Mouse (Mus musculus) testis, postnatal 10 days (tissue): Measurements from ENCODE around the gene Rpl12.

Source experiments
- DNase-seq: peaks from one replicate; pipeline ENCODE4 v3.0.0; 2021; ENCODE audit warnings: low spot score

Gene Rpl12

DNA sequence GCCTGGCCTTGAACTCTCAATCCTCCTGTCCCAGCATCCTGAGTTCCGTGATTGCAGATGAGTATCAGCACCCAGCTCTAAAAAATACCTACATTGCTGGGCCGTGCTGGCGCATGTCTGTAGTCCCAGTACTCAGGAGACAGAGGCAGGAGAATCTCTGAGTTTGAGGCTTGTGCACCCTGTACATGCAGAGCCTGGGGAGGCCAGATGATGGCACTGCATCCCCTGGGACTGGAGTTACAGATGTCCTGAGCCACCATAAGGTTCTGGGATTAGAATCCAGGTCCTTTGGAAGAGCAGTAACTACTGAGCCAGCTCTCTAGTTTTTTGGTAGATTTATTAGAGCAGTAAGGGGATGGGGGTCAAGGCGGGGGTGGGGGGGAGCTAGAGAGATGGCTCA lies 20.9 kb upstream of the Rpl12 start:
- no peak for DNase-seq

DNA sequence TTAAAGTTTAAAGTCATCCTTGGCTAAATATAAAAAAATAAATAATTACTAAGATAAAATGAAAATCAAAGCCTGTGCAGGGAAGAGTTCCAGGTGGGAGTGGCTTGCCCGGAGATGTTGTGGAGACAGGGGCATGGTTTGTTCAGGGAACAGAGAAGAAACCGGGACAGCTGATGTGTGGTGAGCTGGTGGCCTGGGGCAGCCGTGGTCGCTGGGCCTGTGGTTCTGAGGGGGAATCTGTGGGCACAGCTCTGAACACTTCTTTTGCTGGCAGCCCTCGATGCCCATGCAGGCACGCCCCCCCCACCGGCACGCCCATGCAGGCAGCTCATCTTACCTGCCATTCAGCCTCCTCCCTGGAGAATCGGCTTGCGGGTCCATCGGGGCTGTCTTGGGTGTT lies 13.9 kb upstream of the Rpl12 start:
- DNase-seq = no peak

DNA sequence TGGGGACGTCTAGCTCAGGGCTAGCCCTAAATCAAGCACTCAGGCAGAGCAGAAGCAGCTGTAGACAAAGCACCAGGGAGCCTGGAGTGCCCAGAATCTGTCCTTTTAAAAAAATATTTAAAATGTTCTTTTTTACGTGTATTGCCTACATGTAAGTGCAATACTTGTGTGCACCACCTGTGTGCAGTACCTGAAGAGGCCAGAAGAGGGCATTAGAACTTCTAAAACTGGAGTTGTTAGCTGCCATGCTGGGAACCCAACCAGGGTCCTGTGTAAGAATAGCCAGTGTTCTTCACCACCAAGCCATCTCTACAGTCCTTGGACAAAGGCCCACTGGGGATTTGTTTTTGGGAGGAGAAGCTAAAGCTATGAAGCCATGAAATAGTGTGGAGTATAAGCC lies 6.8 kb upstream of the Rpl12 start:
- DNase-seq = no peak

DNA sequence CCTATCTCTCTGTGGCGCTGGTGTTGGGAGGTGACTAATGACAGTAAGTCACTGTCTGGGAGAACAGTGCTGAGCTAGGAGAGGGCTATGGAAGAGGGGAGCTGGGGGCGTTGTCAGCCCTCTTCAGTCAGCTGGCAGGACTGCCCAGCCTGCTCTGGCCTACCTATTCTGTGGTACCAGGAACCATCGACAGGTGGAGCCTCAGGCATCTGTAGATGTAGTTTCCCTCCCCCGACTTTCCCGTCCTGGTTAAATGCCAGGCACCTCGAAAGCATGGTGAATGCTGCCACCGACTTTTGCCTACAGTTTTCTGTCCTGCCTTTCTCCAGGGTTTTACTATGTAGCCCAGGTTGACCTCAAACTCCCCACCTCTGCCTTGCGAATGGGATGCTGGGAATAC lies 4.0 kb upstream of the Rpl12 start:
- no peak for DNase-seq

DNA sequence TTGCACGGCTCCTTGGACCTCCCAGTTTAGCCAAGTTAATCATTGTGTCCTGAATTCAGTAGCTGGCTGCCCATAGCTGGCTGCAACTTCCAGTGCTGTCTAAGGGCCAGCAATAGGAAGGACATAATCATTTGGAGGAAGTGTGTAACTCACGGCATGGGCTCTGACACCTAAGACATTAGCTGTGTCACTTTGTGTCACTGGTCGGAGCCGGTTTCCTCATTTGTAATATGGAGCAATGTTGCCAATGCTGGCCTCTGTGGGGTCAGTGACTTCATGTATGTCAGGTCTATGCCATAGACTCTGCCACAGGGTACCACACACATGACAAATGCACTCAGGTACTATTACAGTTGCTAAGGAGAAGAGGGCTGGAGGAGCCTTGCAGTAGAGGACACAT lies 1.1 kb upstream of the Rpl12 start:
- no peak for DNase-seq

DNA sequence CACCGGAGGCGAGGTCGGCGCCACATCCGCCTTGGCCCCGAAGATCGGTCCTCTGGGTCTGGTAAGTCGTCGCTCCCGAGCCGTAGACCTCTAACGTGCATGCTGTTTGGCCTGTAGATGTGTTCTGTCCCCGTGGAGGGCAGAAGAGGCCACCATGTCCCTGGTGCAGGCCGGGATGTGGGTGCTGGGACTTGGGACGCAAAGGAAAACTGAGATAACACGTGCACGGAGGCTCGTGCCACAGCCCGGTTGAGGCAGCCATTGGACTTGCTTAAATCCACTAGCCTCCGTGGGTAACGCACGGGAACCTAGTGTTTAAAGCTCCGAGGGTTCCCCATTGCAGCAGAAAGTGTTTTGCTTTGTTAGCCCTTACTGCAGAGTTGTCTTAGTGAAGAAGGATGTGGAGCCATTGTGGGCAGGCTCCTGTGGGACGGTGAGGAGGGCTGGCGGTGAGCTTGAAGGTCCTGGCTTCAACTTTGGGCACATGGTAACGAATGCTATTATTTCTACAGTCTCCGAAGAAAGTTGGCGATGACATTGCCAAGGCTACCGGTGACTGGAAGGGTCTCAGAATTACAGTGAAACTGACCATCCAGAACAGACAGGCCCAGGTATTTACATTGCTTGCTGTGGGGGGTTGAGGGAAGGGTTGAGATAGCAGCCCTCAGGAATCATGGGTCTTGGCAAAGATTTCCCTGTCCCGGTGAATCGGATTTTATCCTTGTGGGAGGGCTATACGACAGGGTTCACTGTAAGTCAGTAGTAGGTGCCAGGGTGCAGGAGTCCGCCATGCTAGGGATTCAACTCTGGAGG lies 909 bp downstream of the Rpl12 start:
- no peak for DNase-seq

DNA sequence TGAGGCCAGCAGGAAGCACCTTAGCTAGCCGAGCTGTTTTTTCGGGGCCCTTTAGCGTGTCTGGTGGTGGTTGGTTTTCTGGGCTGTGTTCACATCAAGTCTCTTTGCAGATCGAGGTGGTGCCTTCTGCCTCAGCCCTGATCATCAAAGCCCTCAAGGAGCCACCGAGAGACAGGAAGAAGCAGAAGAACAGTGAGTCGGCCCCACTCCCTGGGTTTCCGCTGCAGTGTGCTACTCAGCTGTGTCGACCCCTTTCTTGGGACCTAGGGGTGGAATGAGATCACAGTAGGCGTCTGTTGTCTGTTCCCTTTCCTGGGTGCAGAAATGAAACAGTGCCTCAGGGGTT lies 1.5 kb downstream of the Rpl12 start:
- no peak for DNase-seq

DNA sequence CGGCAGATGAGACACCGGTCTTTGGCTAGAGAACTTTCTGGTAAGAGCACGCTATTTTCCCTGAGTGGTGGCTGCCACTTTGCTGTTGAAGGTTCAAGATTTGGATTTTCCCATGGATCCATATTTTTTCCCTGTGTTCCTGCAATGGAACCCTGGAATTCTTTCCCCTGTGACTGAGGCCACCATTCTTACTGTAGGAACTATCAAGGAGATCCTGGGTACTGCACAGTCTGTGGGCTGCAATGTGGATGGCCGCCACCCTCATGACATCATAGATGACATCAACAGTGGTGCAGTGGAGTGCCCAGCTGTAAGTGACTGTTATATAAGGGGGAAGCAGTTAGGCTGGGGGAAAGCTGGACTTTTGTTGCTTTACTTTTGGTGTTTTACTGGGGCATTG lies 2.2 kb downstream of the Rpl12 start:
- DNase-seq = no peak

DNA sequence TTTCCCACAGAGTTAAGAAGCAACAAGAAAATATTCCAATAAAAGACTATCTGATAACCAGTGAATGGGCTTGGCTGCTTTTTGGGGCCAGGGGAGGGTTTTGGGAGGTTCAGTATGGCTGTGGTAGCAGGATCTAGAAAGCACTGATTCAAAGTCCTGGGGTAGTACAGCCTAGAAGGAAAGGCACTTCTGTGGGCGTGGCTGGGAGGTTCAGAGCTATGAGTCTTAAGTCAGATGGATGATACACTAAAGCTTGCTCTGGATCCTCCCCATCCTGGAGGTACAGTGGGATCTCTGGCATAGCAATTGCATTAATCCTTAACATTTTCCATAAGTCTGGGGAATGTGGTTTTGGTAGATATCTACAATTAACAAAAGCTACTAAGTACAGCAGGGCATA lies 2.6 kb downstream of the Rpl12 start:
- no peak for DNase-seq

DNA sequence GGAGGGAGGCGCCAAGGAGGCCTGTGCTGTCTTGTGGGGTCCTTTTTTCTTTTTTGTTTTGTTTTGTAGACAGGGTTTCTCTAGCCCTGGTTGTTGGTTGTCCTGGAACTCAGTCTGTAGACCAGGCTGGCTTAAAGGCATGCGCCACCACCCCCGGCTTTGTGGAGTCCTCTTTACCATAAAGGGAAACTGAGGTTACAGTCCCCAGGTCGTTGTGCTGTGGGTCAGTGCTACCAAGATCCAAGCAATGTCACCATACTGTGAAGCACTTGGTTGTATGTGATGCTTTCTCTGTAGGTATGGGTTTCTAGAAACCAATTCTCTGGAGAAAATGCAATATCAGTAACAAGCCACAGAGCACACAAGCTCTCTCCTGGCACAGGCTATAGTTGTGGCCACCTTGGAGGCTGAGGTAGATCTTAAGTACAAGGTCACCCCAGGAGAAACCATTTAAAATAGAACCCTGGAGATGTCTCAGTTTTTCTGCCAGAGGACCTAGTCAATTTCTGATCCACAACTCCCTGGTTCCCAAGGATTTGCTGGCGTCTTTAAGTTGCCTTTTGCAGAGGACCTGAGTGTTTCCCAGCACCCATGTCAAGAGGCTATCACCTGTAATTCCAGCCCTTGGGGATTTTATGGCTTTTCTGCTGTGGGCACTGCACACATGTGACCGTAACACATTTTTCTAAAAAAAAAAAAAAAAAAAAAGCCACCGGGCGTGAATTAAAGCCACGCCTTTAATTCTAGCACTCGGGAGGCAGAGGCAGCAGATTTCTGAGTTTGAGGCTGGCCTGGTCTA lies 3.5 kb downstream of the Rpl12 start:
- no peak for DNase-seq

DNA sequence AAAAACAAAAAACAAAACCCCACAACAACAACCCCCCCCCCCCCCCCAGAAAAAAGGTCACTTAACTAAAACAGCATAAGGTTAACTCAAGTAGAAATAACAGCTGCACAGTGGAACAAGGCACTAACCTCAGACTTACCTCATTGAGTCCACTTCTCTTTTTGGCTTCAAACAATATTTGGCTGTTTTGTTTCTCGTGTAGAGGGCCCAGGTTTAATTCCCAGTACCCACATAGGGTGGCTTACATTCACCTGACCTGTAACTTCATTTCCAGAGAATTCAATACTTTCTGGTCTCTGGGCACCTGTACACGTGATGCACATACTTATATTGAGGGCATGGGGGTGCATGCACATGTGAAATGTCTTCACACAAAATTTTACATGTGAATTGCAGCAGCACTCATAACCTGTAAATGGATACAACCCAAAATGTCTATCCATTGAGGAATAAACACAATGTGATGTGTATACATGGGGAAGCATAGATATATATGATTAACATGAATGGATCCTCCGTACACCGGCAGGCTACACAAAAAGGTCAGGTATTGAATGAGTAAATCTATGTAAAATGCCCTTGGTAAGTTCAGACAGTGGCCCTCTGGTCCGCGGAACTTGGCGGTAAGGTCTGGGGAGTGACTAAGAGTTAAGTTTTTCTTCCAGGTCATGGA lies 4.3 kb downstream of the Rpl12 start:
- DNase-seq = no peak

DNA sequence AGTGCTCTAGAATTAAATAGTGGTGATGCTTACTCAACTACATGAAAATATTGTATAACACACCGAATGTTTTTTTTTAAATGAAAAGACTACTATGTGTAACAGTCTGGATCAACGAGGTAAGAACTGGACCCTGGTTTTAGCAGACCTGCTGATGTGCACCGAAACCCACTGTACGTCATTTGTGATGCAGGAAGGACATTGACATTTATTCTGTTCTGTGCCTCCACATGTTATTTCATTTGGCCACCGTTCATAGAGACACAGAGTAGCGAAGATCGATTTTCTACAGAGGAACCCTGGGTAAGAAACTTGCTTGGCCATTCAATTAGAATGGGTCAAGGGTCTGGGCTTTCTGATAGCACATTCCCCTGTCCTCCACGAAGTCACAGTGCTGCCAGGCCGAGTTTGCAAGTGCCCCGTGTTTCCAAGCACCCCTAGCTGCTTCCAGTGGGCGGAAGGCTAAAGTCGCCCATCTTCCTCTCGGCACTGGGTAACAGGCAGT lies 4.9 kb downstream of the Rpl12 start:
- no peak for DNase-seq

DNA sequence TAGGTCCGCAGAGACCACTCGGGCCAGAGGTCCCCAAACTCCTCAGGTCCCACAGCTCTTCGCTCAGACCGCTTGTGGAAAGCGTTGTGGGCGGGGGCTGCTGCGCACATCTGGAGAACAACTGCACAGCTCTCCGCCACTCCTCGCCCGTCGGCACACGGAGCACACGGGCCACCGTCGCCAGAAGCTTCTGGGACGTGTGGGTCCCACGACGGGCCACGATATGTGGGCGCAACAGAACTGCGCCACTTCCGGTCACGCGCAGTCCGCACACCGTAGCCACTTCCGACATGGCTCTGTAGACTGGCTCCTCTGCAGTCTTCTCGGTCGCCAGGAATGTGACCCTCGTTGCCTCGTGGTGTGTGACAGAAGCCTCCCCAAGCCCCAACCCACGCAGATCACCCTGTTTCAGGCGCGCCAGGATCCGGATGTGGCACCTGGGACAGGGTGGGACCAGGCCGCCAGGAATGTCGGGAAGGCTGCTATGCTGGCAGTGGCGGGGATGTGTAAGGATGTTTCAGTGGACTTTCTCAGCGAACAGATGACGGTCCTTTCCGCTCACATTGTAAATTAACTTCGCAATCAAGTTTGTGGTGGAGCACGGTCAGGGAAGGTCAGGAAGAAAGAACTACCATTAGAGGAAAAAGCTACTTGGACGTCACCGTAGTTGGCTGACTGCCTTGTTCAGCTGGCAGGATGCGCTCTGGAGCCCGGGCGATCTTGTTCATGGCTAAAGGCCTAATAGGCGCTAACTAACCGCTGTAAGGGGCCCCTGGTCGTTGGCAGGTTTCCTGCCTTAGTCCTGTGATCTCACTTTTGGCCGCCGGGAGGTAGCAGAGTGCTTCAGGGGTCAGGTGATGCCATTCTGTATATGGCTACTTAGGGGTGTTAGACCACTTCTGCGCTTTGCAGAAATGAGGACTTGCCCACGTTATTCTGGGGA lies 5.6 kb downstream of the Rpl12 start:
- DNase-seq = peak; percentile 85

DNA sequence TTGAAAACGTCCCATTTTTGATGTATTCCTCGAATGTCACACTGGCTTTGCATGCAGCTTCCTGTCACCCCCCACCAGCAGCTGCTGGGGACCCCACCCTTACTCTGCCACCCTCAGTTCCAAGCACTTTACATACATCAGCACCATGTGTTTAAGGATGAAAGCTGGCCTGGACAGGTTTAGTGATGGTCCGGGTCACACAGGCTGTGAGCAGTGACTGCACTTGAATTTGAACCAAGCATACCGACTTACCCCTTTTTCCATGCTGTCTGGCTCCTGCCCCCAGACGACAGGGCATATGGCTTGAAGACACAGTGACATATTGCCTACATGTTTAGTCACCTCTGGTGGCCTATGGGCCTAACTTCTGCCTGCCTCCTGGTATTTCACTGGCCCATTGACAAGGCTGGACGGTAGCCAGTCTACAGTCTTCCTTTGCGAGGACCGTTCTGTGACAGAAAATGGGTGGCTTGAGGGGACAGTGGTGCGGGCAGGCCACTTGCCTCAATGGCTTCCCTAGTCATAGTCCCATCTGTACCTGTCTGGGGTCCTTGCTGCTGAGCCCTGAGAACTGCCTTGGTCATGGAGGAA lies 6.8 kb downstream of the Rpl12 start:
- DNase-seq = no peak

DNA sequence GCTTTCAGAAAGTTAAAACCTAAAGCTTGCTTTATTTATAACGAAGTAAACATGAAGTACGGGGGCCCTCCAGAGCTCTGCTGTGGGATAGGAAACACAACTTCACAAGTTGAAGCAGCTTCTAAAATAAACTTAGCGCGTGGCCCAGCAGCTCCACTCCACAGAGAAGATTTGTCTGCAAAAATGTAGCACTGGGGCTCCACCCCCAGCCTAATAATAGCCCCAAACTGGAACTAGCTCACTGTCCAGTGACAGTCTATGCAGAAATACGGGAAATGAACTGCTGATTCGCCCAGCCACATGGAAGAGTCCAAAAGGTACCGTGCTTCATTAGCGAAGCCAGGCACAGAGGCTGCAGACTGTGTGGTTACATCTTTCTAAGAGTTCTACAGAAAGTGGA lies 8.0 kb downstream of the Rpl12 start:
- no peak for DNase-seq

DNA sequence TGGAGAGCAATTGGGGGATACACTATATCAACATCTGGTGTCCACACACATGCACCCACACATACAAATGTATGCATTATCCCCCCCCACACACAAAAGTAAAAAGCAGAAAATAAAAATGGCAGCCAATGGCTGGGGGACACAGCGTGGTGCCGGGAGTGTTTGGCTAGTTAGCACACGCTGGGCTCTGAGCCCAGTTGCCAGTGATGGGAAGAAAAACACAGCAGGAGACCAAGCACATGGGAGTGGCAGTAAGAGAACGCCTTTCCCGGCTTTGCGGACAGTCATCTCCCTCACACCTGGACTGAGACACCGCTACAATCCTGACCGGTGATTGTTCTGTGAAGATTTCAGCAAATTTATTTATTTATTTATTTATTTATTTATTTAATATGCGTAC lies 9.9 kb downstream of the Rpl12 start:
- DNase-seq = no peak

DNA sequence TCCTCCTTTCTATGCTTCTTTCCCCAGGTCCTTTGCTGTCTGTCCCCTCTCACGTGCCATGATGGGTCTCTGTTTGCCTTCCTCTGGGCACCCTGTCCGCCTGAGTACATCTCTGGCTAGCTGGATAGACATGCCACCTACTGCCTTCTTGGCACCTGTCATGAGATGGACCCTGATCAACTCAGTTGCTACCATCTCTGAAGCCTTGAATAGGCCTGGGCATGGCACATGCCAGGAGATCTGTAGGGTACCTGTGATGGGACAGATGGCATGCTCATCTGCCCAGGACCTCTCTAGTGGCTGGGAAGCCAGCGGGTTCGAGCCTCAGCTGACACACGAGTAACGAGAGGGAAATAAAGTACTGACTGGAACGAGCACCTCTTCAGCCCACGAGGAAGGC lies 12.9 kb downstream of the Rpl12 start:
- DNase-seq = no peak

DNA sequence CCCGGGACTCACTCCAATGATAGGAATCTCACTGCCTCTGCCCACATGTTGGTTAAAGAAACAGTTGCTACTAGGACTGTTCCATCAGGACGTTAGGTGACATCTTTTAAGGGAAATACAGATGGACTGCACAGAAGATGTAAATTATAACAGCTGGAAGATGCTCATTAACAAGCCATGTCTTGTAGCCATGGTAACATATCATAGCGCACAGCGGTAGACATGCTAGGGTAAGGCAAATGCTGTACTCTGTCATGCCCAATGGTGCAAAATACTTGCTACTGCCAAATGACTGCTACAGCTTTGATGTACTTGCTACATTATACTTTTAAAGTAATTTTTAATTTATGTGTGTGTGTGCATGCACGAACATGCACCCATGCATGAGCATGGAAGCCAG lies 15.8 kb downstream of the Rpl12 start:
- no peak for DNase-seq

DNA sequence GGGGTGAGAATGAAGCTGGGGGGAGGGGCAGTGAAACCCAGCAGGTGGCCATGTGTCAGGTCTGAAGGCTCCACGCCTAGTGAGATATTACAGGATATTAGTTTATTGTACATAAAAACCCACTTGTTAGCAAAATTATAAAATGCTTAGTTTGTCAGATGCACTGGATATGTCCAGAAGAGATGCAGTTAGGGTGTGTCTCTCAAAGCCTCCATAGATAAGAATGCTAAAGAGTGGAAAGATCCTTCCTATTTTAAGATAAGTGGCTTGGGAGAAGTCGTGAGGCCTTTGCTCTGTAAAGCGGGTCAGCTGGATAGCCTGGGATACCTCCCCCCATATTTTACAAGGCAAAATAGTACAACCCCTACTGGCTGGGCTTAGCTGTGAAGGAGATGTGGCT lies 17.3 kb downstream of the Rpl12 start:
- no peak for DNase-seq

DNA sequence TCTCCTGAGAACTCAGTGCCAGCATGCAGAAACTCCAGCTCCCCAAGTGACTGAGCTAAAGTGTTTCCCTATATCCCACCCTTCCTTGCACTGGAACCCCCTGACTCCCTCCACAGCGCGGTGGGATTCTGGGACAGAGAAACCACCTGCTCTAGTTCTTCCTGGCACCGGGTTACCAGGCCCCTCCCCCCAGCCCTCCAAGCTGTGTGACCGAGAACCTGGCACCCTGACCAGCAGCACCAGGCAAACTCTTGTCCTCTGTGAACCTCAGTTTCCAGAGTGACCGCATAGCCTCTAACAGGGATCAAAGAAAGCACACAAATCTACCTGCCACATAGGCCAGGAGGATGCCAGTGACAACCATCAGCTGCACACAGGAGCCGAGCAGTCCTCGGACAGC lies 18.3 kb downstream of the Rpl12 start:
- DNase-seq = no peak

DNA sequence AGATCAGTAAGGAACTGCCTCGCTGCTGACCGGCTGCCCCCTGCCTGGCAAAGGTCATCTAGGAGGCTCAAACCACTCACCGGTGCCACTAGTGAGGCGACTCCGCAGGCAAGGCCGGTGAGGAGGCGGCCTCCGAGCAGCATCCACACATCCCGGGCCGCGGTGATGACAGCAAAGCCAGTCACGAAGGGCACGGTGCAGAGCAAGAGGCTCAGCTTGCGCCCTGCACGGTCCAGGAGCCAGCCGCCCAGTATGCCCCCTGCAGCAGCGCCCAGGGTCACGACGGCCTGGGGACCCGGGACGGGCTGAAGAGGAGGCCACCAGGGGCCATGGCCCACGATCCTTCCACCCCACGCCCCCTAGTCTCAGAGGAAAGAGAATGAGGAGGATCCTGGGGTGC lies 19.9 kb downstream of the Rpl12 start:
- peak; percentile 58 for DNase-seq
